Comparison of ENCODE assay signal across 13 mouse cellular contexts in genomic region chr16:37939082-37939863, GRCm38 (mm10). TPM values are rescaled to one million over a fixed set of nuclear protein-coding genes. Genes with fewer than 3 reads are reported as not detected.
DNase-seq lines count a peak whose midpoint lies in the region; ATAC-seq and TF ChIP-seq lines count a peak whose summit lies in the region.
"Had no signal": no experiment of that assay in that cellular context is flagged by ENCODE, and none has a peak within 500 bp of the region (broad histone marks: within the 10 kb centered on the region; RNA-seq: fewer than 3 reads in every experiment).

No protein-coding gene starts in this region.

- H3K27ac ChIP-seq in forebrain, embryonic 10.5 days, result 0 out of 2 replicates have a peak overlapping the region, but pooled peaks have one; percentile 56
- H3K27ac ChIP-seq in hindbrain, embryonic 14.5 days, result peak overlapping the region; percentile 71
- peak overlapping the region; percentile 74 for H3K27ac ChIP-seq in midbrain, embryonic 15.5 days
- H3K27ac ChIP-seq in intestine, postnatal 0 days (ENCODE audit: low read depth, low read length), result no peak overlapping the region
- H3K27ac ChIP-seq: kidney, embryonic 15.5 days; liver, embryonic 13.5 days had no signal

- no peaks in the 10 kb centered on the region for H3K9me3 ChIP-seq in forebrain, embryonic 10.5 days
- no peaks in the 10 kb centered on the region for H3K9me3 ChIP-seq in hindbrain, embryonic 14.5 days (ENCODE audit: control insufficient read depth, low read length)
- no peaks in the 10 kb centered on the region for H3K9me3 ChIP-seq in midbrain, embryonic 15.5 days
- no peaks in the 10 kb centered on the region for H3K9me3 ChIP-seq in intestine, postnatal 0 days (ENCODE audit: control insufficient read depth)
- H3K9me3 ChIP-seq: kidney, embryonic 15.5 days; liver, embryonic 13.5 days had no signal

- 70% methylated on average over 11 of the region's 11 CpGs for WGBS in forebrain, embryonic 10.5 days
- WGBS in hindbrain, embryonic 14.5 days, result 61% methylated on average over 11 of the region's 11 CpGs
- 50% methylated on average over 11 of the region's 11 CpGs for WGBS in midbrain, embryonic 15.5 days
- WGBS in intestine, postnatal 0 days, result 70% methylated on average over 11 of the region's 11 CpGs

- 0 out of 2 replicates have a peak overlapping the region, but pooled peaks have one; percentile 14 for H3K9ac ChIP-seq in hindbrain, embryonic 14.5 days
- H3K9ac ChIP-seq in midbrain, embryonic 15.5 days, result no peak overlapping the region
- no peak overlapping the region for H3K9ac ChIP-seq in intestine, postnatal 0 days (ENCODE audit: low read depth, low read length)
- H3K9ac ChIP-seq: kidney, embryonic 15.5 days; liver, embryonic 13.5 days had no signal

- no peak overlapping the region for H3K4me3 ChIP-seq in forebrain, embryonic 10.5 days
- H3K4me3 ChIP-seq in hindbrain, embryonic 14.5 days (replicated peaks; ENCODE audit: low read length), result no peak overlapping the region
- H3K4me3 ChIP-seq in midbrain, embryonic 15.5 days, result peak overlapping the region; percentile 14
- H3K4me3 ChIP-seq in intestine, postnatal 0 days (ENCODE audit: low read depth, low read length), result no peak overlapping the region
- H3K4me3 ChIP-seq: kidney, embryonic 15.5 days; liver, embryonic 13.5 days had no signal

- peak overlapping the region; percentile 38 for H3K4me2 ChIP-seq in hindbrain, embryonic 14.5 days (replicated peaks)
- H3K4me2 ChIP-seq in midbrain, embryonic 15.5 days, result peak overlapping the region; percentile 44
- H3K4me2 ChIP-seq in intestine, postnatal 0 days (replicated peaks; ENCODE audit: low read depth), result no peak overlapping the region
- H3K4me2 ChIP-seq: kidney, embryonic 15.5 days; liver, embryonic 13.5 days had no signal

- ATAC-seq in hindbrain, embryonic 14.5 days (ENCODE audit: low FRiP score), result peak; percentile 28; the same call in 1 of the 2 replicates
- peak; percentile 59 for ATAC-seq in midbrain, embryonic 15.5 days (replicated peaks)
- no peak for ATAC-seq in intestine, postnatal 0 days
- ATAC-seq: Patski had no signal

- no peaks in the 10 kb centered on the region for H3K36me3 ChIP-seq in forebrain, embryonic 10.5 days (replicated peaks)
- no peaks in the 10 kb centered on the region for H3K36me3 ChIP-seq in hindbrain, embryonic 14.5 days (replicated peaks; ENCODE audit: control insufficient read depth, insufficient read depth)
- H3K36me3 ChIP-seq in midbrain, embryonic 15.5 days (replicated peaks), result no peaks in the 10 kb centered on the region
- H3K36me3 ChIP-seq in intestine, postnatal 0 days (ENCODE audit: control insufficient read depth, insufficient read depth), result no peaks in the 10 kb centered on the region
- H3K36me3 ChIP-seq: kidney, embryonic 15.5 days; liver, embryonic 13.5 days had no signal

- TF ChIP-seq CTCF in brain, embryonic 14.5 days (IDR thresholded peaks at IDR 0.05; ENCODE audit: borderline replicate concordance, extremely low read depth, insufficient read depth, insufficient read length), result no peak
- TF ChIP-seq CTCF in intestine, postnatal 0 days (IDR thresholded peaks at IDR 0.05; ENCODE audit: low read depth), result no peak

- H3K27me3 ChIP-seq in forebrain, embryonic 10.5 days (ENCODE audit: poor library complexity, severe bottlenecking), result peaks cover 4% of the 10 kb centered on the region; the same call in 1 of the 2 replicates
- no peaks in the 10 kb centered on the region for H3K27me3 ChIP-seq in hindbrain, embryonic 14.5 days (ENCODE audit: control insufficient read depth, insufficient read depth, low read length)
- no peaks in the 10 kb centered on the region for H3K27me3 ChIP-seq in midbrain, embryonic 15.5 days (replicated peaks)
- H3K27me3 ChIP-seq in intestine, postnatal 0 days (replicated peaks; ENCODE audit: control insufficient read depth, insufficient read depth, low read length), result no peaks in the 10 kb centered on the region
- H3K27me3 ChIP-seq: kidney, embryonic 15.5 days; liver, embryonic 13.5 days; Patski had no signal

- no peak for TF ChIP-seq POLR2A in brain, embryonic 14.5 days (IDR thresholded peaks at IDR 0.05; ENCODE audit: borderline replicate concordance, extremely low read depth, insufficient read depth, insufficient read length, poor library complexity, severe bottlenecking)

- H3K4me1 ChIP-seq in forebrain, embryonic 10.5 days, result peaks cover 35% of the 10 kb centered on the region
- H3K4me1 ChIP-seq in hindbrain, embryonic 14.5 days (replicated peaks; ENCODE audit: control insufficient read depth, insufficient read depth, low read length), result peaks cover 18% of the 10 kb centered on the region
- H3K4me1 ChIP-seq in midbrain, embryonic 15.5 days, result peaks cover 29% of the 10 kb centered on the region
- no peaks in the 10 kb centered on the region for H3K4me1 ChIP-seq in intestine, postnatal 0 days (replicated peaks; ENCODE audit: control insufficient read depth, insufficient read depth, low read length)
- H3K4me1 ChIP-seq: liver, embryonic 13.5 days had no signal

- DNase-seq in brain, embryonic 14.5 days (ENCODE audit: low read depth), result peak; percentile 47
- DNase-seq in forebrain, embryonic 10.5 days (ENCODE audit: extremely low spot score, low spot score), result no peak
- no peak for DNase-seq in hindbrain, embryonic 14.5 days (ENCODE audit: low spot score)
- no peak for DNase-seq in right cerebral cortex, adult 18-20 months
- no peak for DNase-seq in frontal cortex, postnatal 25 days (ENCODE audit: low spot score in 2 of 2)
- DNase-seq in urinary bladder, postnatal 25 days (ENCODE audit: low spot score), result no peak
- DNase-seq: gastrocnemius, postnatal 25 days; liver, embryonic 13.5 days; thymus, postnatal 25 days had no signal

RNA-seq across cellular contexts. Expression of gene Gpr156, which starts 23.0 kb away (rescaled TPM):
- polyA plus RNA-seq in brain, embryonic 14.5 days (2012; rRNA removed), result 6.0 and 7.0 TPM in 2 replicates
- 1.3 and 1.6 TPM in 2 replicates for polyA plus RNA-seq in forebrain, embryonic 10.5 days (2016; fragmentation: Nextera tagmentation; extraction: Ambion mirVana)
- 3.5 and 3.9 TPM in 2 replicates for polyA plus RNA-seq in hindbrain, embryonic 14.5 days (2014; fragmentation: Nextera tagmentation; extraction: Ambion mirVana)
- polyA plus RNA-seq in midbrain, embryonic 15.5 days (2015; fragmentation: Nextera tagmentation; extraction: Ambion mirVana), result 6.2 and 6.4 TPM in 2 replicates
- polyA plus RNA-seq in intestine, postnatal 0 days (2015; fragmentation: Nextera tagmentation; extraction: Ambion mirVana), result 0.09 and 0.10 TPM in 2 replicates
